Mouse (Mus musculus): Measurements from ENCODE around the gene Chac2. TPM values are rescaled to one million over a fixed set of nuclear protein-coding genes. Genes with fewer than 3 reads are reported as not detected.

Chac2 gene
- polyA plus RNA-seq, 1 experiment from 2014 or later, result 9.2 TPM

- Histone ChIP-seq H3K27ac (no peak overlapping the region), H3K4me1 (peaks cover 9% of the 10 kb centered on the region), H3K27me3 (ENCODE audit: low read depth, poor library complexity, severe bottlenecking) (no peaks in the 10 kb centered on the region), H3K9me3 (replicated peaks) (peaks cover 4% of the 10 kb centered on the region; the same call in 1 of the 2 replicates), H3K4me3 (peak overlapping the region; percentile 90), H3K36me3 (peaks cover 62% of the 10 kb centered on the region)
- no peak for DNase-seq (ENCODE audit: low spot score)
- WGBS, result 74% methylated on average over 5 of the region's 5 CpGs
Measured at GRCm38 (mm10) chr11:30952829-30953228, 33.3 kb downstream of the Chac2 start.

GRCm38 (mm10) chr11:30943522-30943921 is 42.6 kb downstream of the Chac2 start:
- no peak overlapping the region for H3K27ac ChIP-seq
- no peaks in the 10 kb centered on the region for H3K27me3 ChIP-seq (ENCODE audit: low read depth, poor library complexity, severe bottlenecking)
- no peaks in the 10 kb centered on the region for H3K4me1 ChIP-seq
- 98% methylated on average over 2 of the region's 2 CpGs for WGBS
- H3K4me3 ChIP-seq, result no peak overlapping the region
- no peaks in the 10 kb centered on the region for H3K9me3 ChIP-seq (replicated peaks)
- DNase-seq (ENCODE audit: low spot score), result no peak
- H3K36me3 ChIP-seq, result peaks cover 88% of the 10 kb centered on the region

- Histone ChIP-seq H3K4me3 (no peak overlapping the region), H3K27ac (no peak overlapping the region), H3K4me1 (no peaks in the 10 kb centered on the region), H3K36me3 (peaks cover 72% of the 10 kb centered on the region), H3K9me3 (replicated peaks) (no peaks in the 10 kb centered on the region), H3K27me3 (ENCODE audit: low read depth, poor library complexity, severe bottlenecking) (no peaks in the 10 kb centered on the region)
- DNase-seq (ENCODE audit: low spot score), result no peak
- WGBS, result 100% methylated on average over 1 of the region's 1 CpGs
Measured at GRCm38 (mm10) chr11:30928498-30928897, 57.7 kb downstream of the Chac2 start.

GRCm38 (mm10) chr11:30928079-30928478 is 58.1 kb downstream of the Chac2 start:
- no peak for DNase-seq (ENCODE audit: low spot score)
- Histone ChIP-seq H3K9me3 (replicated peaks) (no peaks in the 10 kb centered on the region), H3K4me3 (no peak overlapping the region), H3K4me1 (no peaks in the 10 kb centered on the region), H3K36me3 (peaks cover 75% of the 10 kb centered on the region), H3K27ac (no peak overlapping the region), H3K27me3 (ENCODE audit: low read depth, poor library complexity, severe bottlenecking) (no peaks in the 10 kb centered on the region)

Other genes with a start within 250 kb of the Chac2 start
- 25.2 and 31.5 TPM in 2 replicates for gene Psme4, start 214.6 kb downstream of the Chac2 start, polyA plus RNA-seq (2016; fragmentation: Nextera tagmentation; extraction: Ambion mirVana)
- 0.23 and 0.48 TPM in 2 replicates for gene Gpr75, start 101.0 kb downstream of the Chac2 start, polyA plus RNA-seq (2016; fragmentation: Nextera tagmentation; extraction: Ambion mirVana)
- gene Asb3, start 100.9 kb downstream of the Chac2 start, polyA plus RNA-seq (2016; fragmentation: Nextera tagmentation; extraction: Ambion mirVana), result 26.3 and 31.1 TPM in 2 replicates
- 7.0 and 7.3 TPM in 2 replicates for gene Erlec1, start 32.0 kb downstream of the Chac2 start, polyA plus RNA-seq (2016; fragmentation: Nextera tagmentation; extraction: Ambion mirVana)
- gene Gm17332, start 196.1 kb upstream of the Chac2 start, polyA plus RNA-seq (2016; fragmentation: Nextera tagmentation; extraction: Ambion mirVana), result not detected in 2 replicates